Mouse (Mus musculus) bone marrow macrophage, adult 2 months (primary cell): ENCODE measurements around the gene Veph1.

Experiments
- CTCF ChIP-seq: IDR thresholded peaks from 2 replicates; pipeline ENCODE4 v1.5.1; 2012; ENCODE audit warnings: low read depth, mild to moderate bottlenecking, low read length, moderate library complexity
- POLR2A ChIP-seq: IDR thresholded peaks from 2 replicates; pipeline ENCODE4 v1.6.1; 2012; ENCODE audit warnings: mild to moderate bottlenecking, low read depth, low read length, borderline replicate concordance

DNA sequence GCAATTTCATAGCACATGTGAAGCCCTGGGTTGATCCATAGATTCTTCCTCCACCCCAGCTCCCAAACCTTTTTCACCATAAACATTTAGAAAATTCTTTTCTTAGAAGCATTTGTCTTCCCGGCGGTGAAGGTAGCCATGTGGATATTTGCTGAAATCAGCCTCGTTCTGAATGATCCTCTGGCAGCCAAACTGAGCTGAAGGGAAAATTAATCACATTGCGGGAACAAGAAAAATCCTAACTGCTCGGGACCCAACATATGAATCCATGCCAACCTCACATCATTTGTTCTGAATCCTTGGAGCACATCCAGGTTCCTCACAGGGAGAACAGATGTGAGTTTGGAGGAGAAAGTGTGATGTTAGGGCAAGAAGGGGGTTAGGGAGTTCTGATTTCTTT is 123.7 kb downstream of the Veph1 start:
- TF ChIP-seq POLR2A (no peak), CTCF (no peak)
